Mouse (Mus musculus) MEL (cell line): ENCODE data around the gene Dlgap1. TPM values are rescaled to one million over a fixed set of nuclear protein-coding genes. Genes with fewer than 3 reads are reported as not detected.

Experiments used
- DNase-seq: peaks from one replicate; pipeline ENCODE4 v3.0.0; 2011; ENCODE audit warnings: low read depth, low spot score
- H3K27ac ChIP-seq: 2 replicates; pipeline ENCODE4 v1.5.1; 2012; ENCODE audit warnings: low read depth, mild to moderate bottlenecking, control low read depth, low read length, moderate library complexity; ENCODE audit not compliant: control insufficient read depth
- H3K27me3 ChIP-seq, 2 experiments: fragments of 150-350 bp in 1 of 2; sonication (generic) in 1 of 2; 2 replicates each; pipeline ENCODE4 v1.6.1; 2012; ENCODE audit warnings: low read length in 2 of 2, mild to moderate bottlenecking in 2 of 2, improper control_type of control experiment in 1 of 2, moderate library complexity in 1 of 2; ENCODE audit not compliant: insufficient read depth in 2 of 2, control insufficient read depth in 1 of 2
- H3K36me3 ChIP-seq, 2 experiments: 2 replicates each; pipeline ENCODE4 v1.6.1; 2012 to 2014; ENCODE audit warnings: low read length in 2 of 2, improper control_type of control experiment in 1 of 2, inconsistent platforms in 1 of 2, mild to moderate bottlenecking in 1 of 2; ENCODE audit not compliant: insufficient read depth in 2 of 2, control insufficient read depth in 1 of 2
- H3K4me1 ChIP-seq, 2 experiments: fragments of 150-350 bp in 1 of 2; sonication (generic) in 1 of 2; 2 replicates each; pipeline ENCODE4 v1.6.1; 2012; ENCODE audit warnings: low read length in 2 of 2, improper control_type of control experiment in 1 of 2, mild to moderate bottlenecking in 1 of 2; ENCODE audit not compliant: insufficient read depth in 2 of 2, control insufficient read depth in 1 of 2
- H3K4me3 ChIP-seq, 2 experiments: fragments of 150-350 bp in 1 of 2; sonication (generic) in 1 of 2; 2 replicates each; pipeline ENCODE4 v1.5.1; 2012; ENCODE audit warnings: low read depth in 2 of 2, low read length in 2 of 2, mild to moderate bottlenecking in 2 of 2, moderate library complexity in 2 of 2, control low read depth in 1 of 2, improper control_type of control experiment in 1 of 2; ENCODE audit not compliant: control insufficient read depth in 1 of 2, insufficient read depth in 1 of 2
- H3K79me2 ChIP-seq: 2 replicates; pipeline ENCODE4 v1.6.1; 2012; ENCODE audit warnings: mild to moderate bottlenecking, low read length, moderate library complexity; ENCODE audit not compliant: control insufficient read depth, poor library complexity, insufficient read depth
- H3K9ac ChIP-seq: 2 replicates; pipeline ENCODE4 v1.6.1; 2012; ENCODE audit warnings: low read depth, mild to moderate bottlenecking, control low read depth, low read length, moderate library complexity; ENCODE audit not compliant: control insufficient read depth, poor library complexity, severe bottlenecking
- H3K9me3 ChIP-seq: fragments of 150-350 bp; sonication (generic); replicated peaks from 2 replicates; pipeline ENCODE4 v1.6.1; 2012; ENCODE audit warnings: mild to moderate bottlenecking, low read length, improper control_type of control experiment, moderate library complexity; ENCODE audit not compliant: insufficient read depth
- BHLHE40 ChIP-seq: IDR thresholded peaks from 2 replicates; pipeline ENCODE4 v1.6.1; 2012; ENCODE audit warnings: low read depth, mild to moderate bottlenecking, inconsistent platforms, low read length, improper control_type of control experiment, borderline replicate concordance
- CHD2 ChIP-seq: IDR thresholded peaks from 2 replicates; pipeline ENCODE4 v1.6.1; 2011; ENCODE audit warnings: low read length, improper control_type of control experiment
- CTCF ChIP-seq, 3 experiments: IDR thresholded peaks in 2 of 3; conservative IDR thresholded peaks in 1 of 3; 2 replicates each; pipeline ENCODE4 v1.5.1; 2011 to 2012; ENCODE audit warnings: low read length in 3 of 3, low read depth in 2 of 3, mild to moderate bottlenecking in 2 of 3, improper control_type of control experiment in 1 of 3, inconsistent platforms in 1 of 3, mixed read lengths in 1 of 3, moderate library complexity in 1 of 3; ENCODE audit not compliant: control insufficient read depth in 1 of 3, insufficient read depth in 1 of 3, poor library complexity in 1 of 3, severe bottlenecking in 1 of 3
- GABPA ChIP-seq: IDR thresholded peaks from 2 replicates; pipeline ENCODE4 v1.6.1; 2012; ENCODE audit warnings: low read depth, mild to moderate bottlenecking, inconsistent platforms, low read length, improper control_type of control experiment, moderate library complexity
- HCFC1 ChIP-seq: IDR thresholded peaks from 2 replicates; pipeline ENCODE4 v1.6.1; 2012; ENCODE audit warnings: low read depth, mild to moderate bottlenecking, inconsistent platforms, low read length, improper control_type of control experiment, moderate library complexity
- JUND ChIP-seq: IDR thresholded peaks from 2 replicates; pipeline ENCODE4 v1.6.1; 2011; ENCODE audit warnings: low read depth, mild to moderate bottlenecking, improper control_type of control experiment, low read length
- KAT2A ChIP-seq: conservative IDR thresholded peaks from 2 replicates; pipeline ENCODE4 v1.6.1; 2012; ENCODE audit warnings: low read depth, low read length, improper control_type of control experiment, inconsistent platforms
- MAFK ChIP-seq: IDR thresholded peaks from 2 replicates; pipeline ENCODE4 v1.6.1; 2011; ENCODE audit warnings: low read depth, mild to moderate bottlenecking, low read length, improper control_type of control experiment, borderline replicate concordance
- MAX ChIP-seq: IDR thresholded peaks from 2 replicates; pipeline ENCODE4 v1.6.1; 2011; ENCODE audit warnings: low read length, improper control_type of control experiment
- MAZ ChIP-seq: IDR thresholded peaks from 2 replicates; pipeline ENCODE4 v1.6.1; 2012; ENCODE audit warnings: low read depth, mild to moderate bottlenecking, inconsistent platforms, low read length, improper control_type of control experiment
- MEF2A ChIP-seq: IDR thresholded peaks from 2 replicates; pipeline ENCODE4 v1.6.1; 2014; ENCODE audit warnings: low read depth, mild to moderate bottlenecking, inconsistent platforms, low read length, improper control_type of control experiment; ENCODE audit not compliant: poor library complexity, insufficient replicate concordance, severe bottlenecking; ENCODE audit errors: extremely low read depth
- MXI1 ChIP-seq: IDR thresholded peaks from 2 replicates; pipeline ENCODE4 v1.6.1; 2011; ENCODE audit warnings: mild to moderate bottlenecking, low read depth, low read length, improper control_type of control experiment
- MYC ChIP-seq: IDR thresholded peaks from 2 replicates; pipeline ENCODE4 v1.6.1; 2011; ENCODE audit warnings: low read depth, mild to moderate bottlenecking, low read length, improper control_type of control experiment, moderate library complexity
- POLR2AphosphoS2 ChIP-seq: IDR thresholded peaks from 2 replicates; pipeline ENCODE4 v1.6.1; 2011; ENCODE audit warnings: low read length, improper control_type of control experiment
- RAD21 ChIP-seq: IDR thresholded peaks from 2 replicates; pipeline ENCODE4 v1.6.1; 2011; ENCODE audit warnings: mild to moderate bottlenecking, low read depth, low read length, improper control_type of control experiment
- SIN3A ChIP-seq: IDR thresholded peaks from 2 replicates; pipeline ENCODE4 v1.6.1; 2012; ENCODE audit warnings: low read length, improper control_type of control experiment, inconsistent platforms
- TCF12 ChIP-seq: IDR thresholded peaks from 2 replicates; pipeline ENCODE4 v1.6.1; 2014; ENCODE audit warnings: low read depth, mild to moderate bottlenecking, inconsistent platforms, low read length, improper control_type of control experiment, moderate library complexity
- ZC3H11A ChIP-seq: IDR thresholded peaks from 2 replicates; pipeline ENCODE4 v1.6.1; 2012; ENCODE audit warnings: low read depth, mild to moderate bottlenecking, inconsistent platforms, low read length, improper control_type of control experiment
- ZKSCAN1 ChIP-seq: IDR thresholded peaks from 2 replicates; pipeline ENCODE4 v1.6.1; 2012; ENCODE audit warnings: low read depth, mild to moderate bottlenecking, inconsistent platforms, low read length, improper control_type of control experiment, moderate library complexity
- ZMIZ1 ChIP-seq: IDR thresholded peaks from 2 replicates; pipeline ENCODE4 v1.6.1; 2012; ENCODE audit warnings: low read depth, mild to moderate bottlenecking, inconsistent platforms, low read length, improper control_type of control experiment, moderate library complexity
- ZNF384 ChIP-seq: IDR thresholded peaks from 2 replicates; pipeline ENCODE4 v1.6.1; 2012; ENCODE audit warnings: low read depth, mild to moderate bottlenecking, inconsistent platforms, low read length, improper control_type of control experiment
- polyA plus RNA-seq, 2 experiments: library from polyadenylated mRNA; stranded (reverse) in 1 of 2; unstranded in 1 of 2; fragments of >175 nt in 1 of 2; fragments of >200 nt in 1 of 2; gene quantifications; 2 replicates each; pipeline versions ENCODE4 v1.2.1 to v1.2.4; 2012; ENCODE audit warnings: low replicate concordance in 2 of 2, low read depth in 1 of 2; ENCODE audit not compliant: insufficient read length in 2 of 2, insufficient read depth in 1 of 2, missing spikeins in 1 of 2
- total RNA-seq: library from RNA; depleted of rRNA; stranded (reverse); fragments of 300-350 nt; gene quantifications from 2 replicates; pipeline ENCODE4 v1.2.3, GENCODE M21; 2012

The Dlgap1 gene
- total and polyA plus RNA-seq, 3 experiments, result 0.06 TPM; not detected in 2

DNA sequence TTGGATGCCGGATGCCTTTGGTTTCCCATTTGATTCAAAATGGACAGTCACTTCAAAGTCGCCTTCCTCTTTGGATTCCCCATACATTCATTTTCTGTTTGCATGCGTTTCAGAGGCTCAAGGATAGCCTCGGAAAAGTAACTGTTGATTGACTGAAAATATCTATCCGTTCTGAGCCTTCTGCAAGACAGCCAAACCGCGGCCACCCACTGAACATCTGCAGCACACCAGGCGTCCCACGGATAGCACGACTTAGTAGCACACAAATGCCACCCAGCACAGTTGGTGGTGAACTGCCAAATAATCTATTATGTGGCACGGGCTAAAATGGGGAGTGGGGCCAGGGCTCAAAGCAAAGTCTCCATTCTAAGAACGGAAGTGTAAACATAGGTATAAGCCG, 705.1 kb downstream of the Dlgap1 start:
- no peak overlapping the region for H3K4me3 ChIP-seq
- H3K27ac ChIP-seq, result no peak overlapping the region
- no peaks in the 10 kb centered on the region; a peak in 1 of 4 replicates for H3K27me3 ChIP-seq
- DNase-seq, result no peak
- TF ChIP-seq ZNF384 (no peak), MAZ (no peak), GABPA (no peak), CHD2 (no peak), BHLHE40 (no peak), POLR2AphosphoS2 (no peak), ZKSCAN1 (no peak), KAT2A (no peak), MXI1 (no peak), ZMIZ1 (no peak), MAX (no peak), MYC (no peak), CTCF (IDR thresholded peaks at IDR 0.05 in 2 of 3, conservative IDR thresholded peaks at IDR 0.05 in 1 of 3; ENCODE audit: control insufficient read depth in 1 of 3, insufficient read depth in 1 of 3, low read depth in 2 of 3, low read length in 3 of 3, poor library complexity in 1 of 3, severe bottlenecking in 1 of 3) (no peak), HCFC1 (no peak), SIN3A (no peak), TCF12 (no peak), ZC3H11A (no peak), JUND (no peak), MEF2A (no peak)
- no peak overlapping the region for H3K9ac ChIP-seq
- no peaks in the 10 kb centered on the region for H3K79me2 ChIP-seq
- no peaks in the 10 kb centered on the region for H3K36me3 ChIP-seq
- H3K4me1 ChIP-seq, result no peaks in the 10 kb centered on the region
- H3K9me3 ChIP-seq, result no peaks in the 10 kb centered on the region

DNA sequence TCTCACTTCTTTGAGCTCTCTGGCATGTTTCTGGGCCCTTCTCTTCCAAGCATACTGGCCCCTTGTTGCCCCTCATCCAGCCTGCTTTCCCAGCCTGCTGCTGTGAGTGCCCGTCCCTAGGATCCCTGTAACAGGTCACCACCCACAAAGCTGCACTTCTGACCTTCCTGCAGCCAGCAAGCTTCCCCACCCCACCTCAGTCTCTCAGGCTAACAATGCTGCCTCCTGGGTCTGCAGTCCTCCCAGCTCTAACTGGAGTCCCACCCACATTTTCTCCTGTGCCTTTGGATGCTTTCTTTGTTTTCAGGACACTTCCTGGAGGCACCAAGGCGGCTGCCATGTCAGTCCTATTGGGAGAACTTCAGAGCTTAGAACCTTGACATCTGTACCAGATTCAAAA, 707.6 kb downstream of the Dlgap1 start:
- Histone ChIP-seq H3K36me3 (no peaks in the 10 kb centered on the region), H3K27me3 (no peaks in the 10 kb centered on the region; a peak in 1 of 4 replicates), H3K79me2 (no peaks in the 10 kb centered on the region), H3K4me3 (no peak overlapping the region), H3K4me1 (no peaks in the 10 kb centered on the region), H3K9me3 (no peaks in the 10 kb centered on the region), H3K9ac (no peak overlapping the region), H3K27ac (no peak overlapping the region)
- no peak for DNase-seq
- TF ChIP-seq BHLHE40, result no peak
- TF ChIP-seq RAD21, result no peak
- no peak for TF ChIP-seq MAFK
